Mouse (Mus musculus): Measurements from ENCODE around the gene Ankrd11.

DNA sequence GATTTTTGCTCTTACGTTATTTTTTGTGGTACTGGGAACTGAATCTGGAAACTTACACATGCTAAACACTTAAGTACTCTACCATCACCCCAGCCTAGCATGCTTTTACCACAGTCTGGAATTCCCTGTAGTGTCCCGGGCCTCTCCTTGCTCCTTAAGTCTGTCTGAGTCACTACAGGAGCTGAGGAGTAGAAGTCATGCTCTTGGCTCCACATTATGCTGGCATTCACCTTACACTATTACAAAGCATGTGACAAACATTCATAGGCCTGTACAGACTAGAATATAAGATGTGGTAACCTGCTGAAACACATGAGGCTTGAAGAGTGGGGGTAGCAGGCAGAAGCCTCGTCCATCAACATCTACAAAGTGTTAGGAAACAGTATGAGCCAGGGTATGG is 19.4 kb downstream of the Ankrd11 start:
- no peak for TF ChIP-seq CTCF (conservative IDR thresholded peaks at IDR 0.05; ENCODE audit: low read length)
- no peak for TF ChIP-seq POU5F1 (IDR thresholded peaks at IDR 0.05; ENCODE audit: borderline replicate concordance, low read length)
- no peak for TF ChIP-seq NANOG (IDR thresholded peaks at IDR 0.05; ENCODE audit: borderline replicate concordance, low read length)

Measured in E14TG2a.4 (cell line).